Mouse (Mus musculus): ENCODE results near the gene Card14.
A peak's percentile ranks its signal among the peaks of the same experiment; 100 is the strongest.

DNA sequence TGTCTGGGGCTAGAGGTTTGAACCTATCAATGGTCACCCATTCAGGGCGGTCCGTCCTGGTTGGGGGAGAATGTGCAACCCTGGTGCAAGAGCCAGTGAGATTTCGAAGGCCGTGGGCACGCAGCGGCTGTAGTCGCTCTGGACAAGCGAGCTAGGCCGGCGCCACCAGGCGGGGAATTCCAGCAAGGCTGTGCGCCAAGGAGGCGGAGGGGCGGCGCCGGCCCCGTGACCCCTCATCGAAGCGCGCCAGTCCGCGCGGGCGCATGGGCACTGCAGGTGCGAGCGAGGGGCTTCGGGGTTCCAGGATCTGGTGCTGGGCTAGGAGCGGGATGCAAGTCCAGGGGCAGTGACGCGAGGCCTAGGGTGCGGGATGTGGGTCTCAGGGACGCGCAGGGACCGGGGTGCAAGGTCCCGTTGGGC, 82.3 kb downstream of the Card14 start:
- no peak for TF ChIP-seq CTCF (IDR thresholded peaks at IDR 0.05; ENCODE audit: insufficient read depth, low read length)
- peak; percentile 48; the same call in 1 of the 2 replicates for TF ChIP-seq POLR2A (IDR thresholded peaks at IDR 0.05; ENCODE audit: borderline replicate concordance, extremely low read depth, low read depth, low read length)

Measured in lung, adult 2 months (tissue).